8 mouse cellular contexts compared by ENCODE assay signal in genomic region chr12:81861199-81862085, GRCm38 (mm10). TPM values are rescaled to one million over a fixed set of nuclear protein-coding genes. Genes with fewer than 3 reads are reported as not detected.
A peak's percentile ranks its signal among the peaks of the same experiment; 100 is the strongest.
DNase-seq lines count a peak whose midpoint lies in the region; ATAC-seq and TF ChIP-seq lines count a peak whose summit lies in the region.

No protein-coding gene starts in this region.

- peak overlapping the region; percentile 90 for H3K27ac ChIP-seq in heart, embryonic 11.5 days (ENCODE audit: low read depth, low read length)
- peak overlapping the region; percentile 98 for H3K27ac ChIP-seq in forebrain, embryonic 10.5 days
- peak overlapping the region; percentile 94; the same call in 1 of the 2 replicates for H3K27ac ChIP-seq in limb, embryonic 12.5 days
- H3K27ac ChIP-seq in small intestine, adult 2 months (ENCODE audit: insufficient read depth, low read depth, low read length): peak overlapping the region; percentile 45

- H3K36me3 ChIP-seq in heart, embryonic 11.5 days (ENCODE audit: control insufficient read depth, insufficient read depth, low read length): no peaks in the 10 kb centered on the region
- no peaks in the 10 kb centered on the region for H3K36me3 ChIP-seq in E14TG2a.4 (ENCODE audit: insufficient read depth, low read length)
- H3K36me3 ChIP-seq in forebrain, embryonic 10.5 days (replicated peaks): no peaks in the 10 kb centered on the region
- H3K36me3 ChIP-seq in limb, embryonic 12.5 days: no peaks in the 10 kb centered on the region
- no peaks in the 10 kb centered on the region for H3K36me3 ChIP-seq in small intestine, adult 2 months (ENCODE audit: control insufficient read depth, insufficient read depth, low read length)

- WGBS in heart, embryonic 11.5 days (ENCODE audit: insufficient replicate concordance): 23% methylated on average over 18 of the region's 18 CpGs
- 30% methylated on average over 18 of the region's 18 CpGs for WGBS in forebrain, embryonic 10.5 days
- WGBS in limb, embryonic 12.5 days: 22% methylated on average over 18 of the region's 18 CpGs
- WGBS in small intestine, adult 2 months: 17% methylated on average over 18 of the region's 18 CpGs

- peak overlapping the region; percentile 97 for H3K9ac ChIP-seq in heart, embryonic 11.5 days (ENCODE audit: low read depth, low read length)
- H3K9ac ChIP-seq in limb, embryonic 12.5 days (replicated peaks): peak overlapping the region; percentile 96

- no peaks in the 10 kb centered on the region for H3K9me3 ChIP-seq in heart, embryonic 11.5 days (replicated peaks; ENCODE audit: control insufficient read depth, low read length)
- no peaks in the 10 kb centered on the region for H3K9me3 ChIP-seq in E14TG2a.4 (ENCODE audit: low read length)
- no peaks in the 10 kb centered on the region for H3K9me3 ChIP-seq in forebrain, embryonic 10.5 days
- no peaks in the 10 kb centered on the region for H3K9me3 ChIP-seq in limb, embryonic 12.5 days

- TF ChIP-seq POLR2A in small intestine, adult 2 months (IDR thresholded peaks at IDR 0.05; ENCODE audit: low read depth, low read length): no peak

- no peak for DNase-seq in heart, adult 9 months (ENCODE audit: low spot score in 2 of 2)
- DNase-seq in forebrain, embryonic 10.5 days (ENCODE audit: extremely low spot score, low spot score): no peak
- DNase-seq in frontal cortex, postnatal 10 days (ENCODE audit: low spot score in 2 of 2): no peak
- no peak for DNase-seq in left cerebral cortex, adult 8-10 months (ENCODE audit: low spot score in 2 of 2)

- peak overlapping the region; percentile 92 for H3K4me3 ChIP-seq in heart, embryonic 11.5 days (ENCODE audit: low read depth, low read length)
- H3K4me3 ChIP-seq in E14TG2a.4 (replicated peaks; ENCODE audit: low read length): peak overlapping the region; percentile 94
- H3K4me3 ChIP-seq in forebrain, embryonic 10.5 days: peak overlapping the region; percentile 99
- H3K4me3 ChIP-seq in limb, embryonic 12.5 days (replicated peaks): peak overlapping the region; percentile 98
- H3K4me3 ChIP-seq in small intestine, adult 2 months (ENCODE audit: low read depth, low read length): peak overlapping the region; percentile 85

- no peaks in the 10 kb centered on the region for H3K27me3 ChIP-seq in heart, embryonic 11.5 days (ENCODE audit: control insufficient read depth, insufficient read depth, low read length)
- peaks cover 51% of the 10 kb centered on the region for H3K27me3 ChIP-seq in E14TG2a.4 (ENCODE audit: insufficient read depth, low read length)
- H3K27me3 ChIP-seq in forebrain, embryonic 10.5 days (ENCODE audit: poor library complexity, severe bottlenecking): peaks cover 20% of the 10 kb centered on the region
- peaks cover 9% of the 10 kb centered on the region for H3K27me3 ChIP-seq in limb, embryonic 12.5 days
- H3K27me3 ChIP-seq in small intestine, adult 2 months (ENCODE audit: control insufficient read depth, insufficient read depth, low read length): no peaks in the 10 kb centered on the region

- TF ChIP-seq CTCF in E14TG2a.4 (conservative IDR thresholded peaks at IDR 0.05; ENCODE audit: low read length): no peak
- no peak for TF ChIP-seq CTCF in small intestine, adult 2 months (IDR thresholded peaks at IDR 0.05; ENCODE audit: extremely low read depth, insufficient read length, insufficient replicate concordance, low read depth, low read length)

- no peak for ATAC-seq in heart, embryonic 11.5 days (replicated peaks; ENCODE audit: insufficient number of reproducible peaks, low FRiP score, low TSS enrichment)
- no peak for ATAC-seq in limb, embryonic 12.5 days (ENCODE audit: insufficient number of reproducible peaks, insufficient read depth, low FRiP score, low TSS enrichment, low read depth)

- peak overlapping the region; percentile 74 for H3K4me2 ChIP-seq in heart, embryonic 11.5 days
- peak overlapping the region; percentile 71 for H3K4me2 ChIP-seq in limb, embryonic 12.5 days

- H3K4me1 ChIP-seq in heart, embryonic 11.5 days (ENCODE audit: control insufficient read depth, insufficient read depth, low read length): peaks cover 31% of the 10 kb centered on the region
- H3K4me1 ChIP-seq in E14TG2a.4 (replicated peaks; ENCODE audit: low read depth, low read length): peaks cover 24% of the 10 kb centered on the region
- H3K4me1 ChIP-seq in forebrain, embryonic 10.5 days: peaks cover 57% of the 10 kb centered on the region
- peaks cover 36% of the 10 kb centered on the region for H3K4me1 ChIP-seq in limb, embryonic 12.5 days (replicated peaks)
- H3K4me1 ChIP-seq in small intestine, adult 2 months (ENCODE audit: control insufficient read depth, insufficient read depth, insufficient read length, low read length): peaks cover 34% of the 10 kb centered on the region

RNA-seq across cellular contexts. Expression of gene Pcnx, which starts 1.6 kb away (rescaled TPM):
- 13.9 and 16.2 TPM in 2 replicates for polyA plus RNA-seq in heart, embryonic 11.5 days (2014; fragmentation: Nextera tagmentation; extraction: Ambion mirVana)
- polyA plus RNA-seq in forebrain, embryonic 10.5 days (2016; fragmentation: Nextera tagmentation; extraction: Ambion mirVana): 7.6 and 7.7 TPM in 2 replicates
- 12.7 and 13.7 TPM in 2 replicates for polyA plus RNA-seq in limb, embryonic 12.5 days (2016; fragmentation: Nextera tagmentation; extraction: Ambion mirVana)
- polyA plus RNA-seq in small intestine, adult 2 months (2012; rRNA removed): 13.0 and 29.1 TPM in 2 replicates
- total RNA-seq in left cerebral cortex, adult 8-10 months (2022): 10 to 100 TPM; 79.6 to 96.8 (median 90.7) TPM

Comparison
In these comparisons a context has a peak if more than half of its experiments do, and no peak if none do; other contexts are left out.
1. H3K27ac ChIP-seq: peak in every context shown above with its lines; median percentile 98 in forebrain, embryonic 10.5 days; 94 in limb, embryonic 12.5 days; 90 in heart, embryonic 11.5 days; 45 in small intestine, adult 2 months.